Mouse (Mus musculus): Measurements from ENCODE around the gene Phldb1. TPM values are rescaled to one million over a fixed set of nuclear protein-coding genes. Genes with fewer than 3 reads are reported as not detected.

Phldb1 gene
- total and polyA plus RNA-seq, 3 experiments = 13.8 to 23.0 TPM; not detected in 1

- peak; percentile 87 for TF ChIP-seq HCFC1 (IDR thresholded peaks at IDR 0.05; ENCODE audit: low read depth, low read length)
- no peak for TF ChIP-seq USF2 (IDR thresholded peaks at IDR 0.05; ENCODE audit: borderline replicate concordance in 1 of 2, insufficient read depth in 1 of 2, low read depth in 1 of 2, low read length in 2 of 2)
- TF ChIP-seq MAX (IDR thresholded peaks at IDR 0.05; ENCODE audit: low read length) = peak; percentile 45; the same call in 1 of the 2 replicates
- no peak; a peak in 1 of 4 replicates for TF ChIP-seq EP300 (IDR thresholded peaks at IDR 0.05; ENCODE audit: low read depth in 1 of 2, low read length in 2 of 2)
- TF ChIP-seq CTCF (IDR thresholded peaks at IDR 0.05 in 2 of 3, conservative IDR thresholded peaks at IDR 0.05 in 1 of 3; ENCODE audit: control insufficient read depth in 1 of 3, insufficient read depth in 1 of 3, low read depth in 2 of 3, low read length in 3 of 3, poor library complexity in 1 of 3, severe bottlenecking in 1 of 3) = no peak
- no peak for TF ChIP-seq ZC3H11A (IDR thresholded peaks at IDR 0.05; ENCODE audit: low read depth, low read length)
- TF ChIP-seq MXI1 (IDR thresholded peaks at IDR 0.05; ENCODE audit: low read depth, low read length) = peak; percentile 61
- peak; percentile 77 for TF ChIP-seq ELF1 (IDR thresholded peaks at IDR 0.05; ENCODE audit: low read depth, low read length)
- peak; percentile 55; the same call in 1 of the 2 replicates for TF ChIP-seq KAT2A (conservative IDR thresholded peaks at IDR 0.05; ENCODE audit: low read depth, low read length)
- TF ChIP-seq UBTF (IDR thresholded peaks at IDR 0.05; ENCODE audit: borderline replicate concordance, insufficient read depth, low read depth, low read length) = peak; percentile 81; the same call in 1 of the 2 replicates
- no peak for TF ChIP-seq POLR2AphosphoS5 (IDR thresholded peaks at IDR 0.05; ENCODE audit: borderline replicate concordance, low read depth, low read length)
Observed at GRCm38 (mm10) chr9:44767101-44768028, 32.4 kb upstream of the Phldb1 start, which contains the start of the genes Arcn1 and Ift46 (continued).

GRCm38 (mm10) chr9:44760873-44761272, 25.9 kb upstream of the Phldb1 start:
- no peaks in the 10 kb centered on the region for H3K27me3 ChIP-seq (ENCODE audit: control insufficient read depth in 1 of 2, insufficient read depth in 2 of 2, low read length in 2 of 2)

More at GRCm38 (mm10) chr9:44760873-44761272, 25.9 kb upstream of the Phldb1 start:
- DNase-seq (ENCODE audit: low read depth, low spot score) = no peak
- no peak overlapping the region for H3K4me3 ChIP-seq (ENCODE audit: control insufficient read depth in 1 of 2, insufficient read depth in 1 of 2, low read depth in 2 of 2, low read length in 2 of 2)
- peaks cover 5 to 11% of the 10 kb centered on the region in 2 experiments; a peak in 3 of 4 replicates for H3K4me1 ChIP-seq (ENCODE audit: control insufficient read depth in 1 of 2, insufficient read depth in 2 of 2, low read length in 2 of 2)
- TF ChIP-seq CTCF (IDR thresholded peaks at IDR 0.05 in 2 of 3, conservative IDR thresholded peaks at IDR 0.05 in 1 of 3; ENCODE audit: control insufficient read depth in 1 of 3, insufficient read depth in 1 of 3, low read depth in 2 of 3, low read length in 3 of 3, poor library complexity in 1 of 3, severe bottlenecking in 1 of 3) = no peak
- no peak for TF ChIP-seq USF2 (IDR thresholded peaks at IDR 0.05; ENCODE audit: borderline replicate concordance in 1 of 2, insufficient read depth in 1 of 2, low read depth in 1 of 2, low read length in 2 of 2)
- no peak for TF ChIP-seq KAT2A (conservative IDR thresholded peaks at IDR 0.05; ENCODE audit: low read depth, low read length)
- no peak for TF ChIP-seq MEF2A (IDR thresholded peaks at IDR 0.05; ENCODE audit: extremely low read depth, insufficient replicate concordance, low read depth, low read length, poor library complexity, severe bottlenecking)
- TF ChIP-seq RCOR1 (IDR thresholded peaks at IDR 0.05; ENCODE audit: low read depth, low read length) = no peak
- TF ChIP-seq POLR2AphosphoS2 (IDR thresholded peaks at IDR 0.05; ENCODE audit: low read length) = no peak
- TF ChIP-seq ZNF384 (IDR thresholded peaks at IDR 0.05; ENCODE audit: low read depth, low read length) = no peak
- no peak for TF ChIP-seq UBTF (IDR thresholded peaks at IDR 0.05; ENCODE audit: borderline replicate concordance, insufficient read depth, low read depth, low read length)
- no peak for TF ChIP-seq ZMIZ1 (IDR thresholded peaks at IDR 0.05; ENCODE audit: low read depth, low read length)
- TF ChIP-seq CHD2 (IDR thresholded peaks at IDR 0.05; ENCODE audit: low read length) = no peak
- no peak for TF ChIP-seq ETS1 (IDR thresholded peaks at IDR 0.05; ENCODE audit: low read depth, low read length)
- no peak for TF ChIP-seq ZKSCAN1 (IDR thresholded peaks at IDR 0.05; ENCODE audit: low read depth, low read length)
- TF ChIP-seq SIN3A (IDR thresholded peaks at IDR 0.05; ENCODE audit: low read length) = no peak
- no peak for TF ChIP-seq GABPA (IDR thresholded peaks at IDR 0.05; ENCODE audit: low read depth, low read length)
- no peak for TF ChIP-seq TAL1 (IDR thresholded peaks at IDR 0.05; ENCODE audit: low read length)
- no peak for TF ChIP-seq MAX (IDR thresholded peaks at IDR 0.05; ENCODE audit: low read length)
- TF ChIP-seq MAFK (IDR thresholded peaks at IDR 0.05; ENCODE audit: borderline replicate concordance, low read depth, low read length) = no peak
- TF ChIP-seq ZC3H11A (IDR thresholded peaks at IDR 0.05; ENCODE audit: low read depth, low read length) = no peak
- TF ChIP-seq CHD1 (IDR thresholded peaks at IDR 0.05; ENCODE audit: low read depth, low read length) = no peak
- no peak overlapping the region for H3K27ac ChIP-seq (ENCODE audit: control insufficient read depth, low read depth, low read length)
- no peak overlapping the region for H3K9ac ChIP-seq (ENCODE audit: control insufficient read depth, low read depth, low read length, poor library complexity, severe bottlenecking)
- peaks cover 25 to 40% of the 10 kb centered on the region in 2 experiments for H3K36me3 ChIP-seq (ENCODE audit: control insufficient read depth in 1 of 2, insufficient read depth in 2 of 2, low read length in 2 of 2)
- H3K9me3 ChIP-seq (replicated peaks; ENCODE audit: insufficient read depth, low read length) = no peaks in the 10 kb centered on the region
- peaks cover 51% of the 10 kb centered on the region for H3K79me2 ChIP-seq (ENCODE audit: control insufficient read depth, insufficient read depth, low read length, poor library complexity)
